Mouse (Mus musculus) cortical plate, adult 2 months (tissue): Measurements from ENCODE around the gene Txndc11.

Experiments used
- CTCF ChIP-seq: fragments of 200-500 bp; IDR thresholded peaks from 2 replicates; pipeline ENCODE4 v1.5.1; 2011; ENCODE audit warnings: mild to moderate bottlenecking, control low read depth, low read length; ENCODE audit not compliant: insufficient read depth; ENCODE audit errors: extremely low read depth
- POLR2A ChIP-seq: fragments of 200-500 bp; IDR thresholded peaks from 2 replicates; pipeline ENCODE4 v1.6.1; 2011; ENCODE audit warnings: mild to moderate bottlenecking, low read length, control low read depth; ENCODE audit not compliant: insufficient read depth; ENCODE audit errors: extremely low read depth

DNA sequence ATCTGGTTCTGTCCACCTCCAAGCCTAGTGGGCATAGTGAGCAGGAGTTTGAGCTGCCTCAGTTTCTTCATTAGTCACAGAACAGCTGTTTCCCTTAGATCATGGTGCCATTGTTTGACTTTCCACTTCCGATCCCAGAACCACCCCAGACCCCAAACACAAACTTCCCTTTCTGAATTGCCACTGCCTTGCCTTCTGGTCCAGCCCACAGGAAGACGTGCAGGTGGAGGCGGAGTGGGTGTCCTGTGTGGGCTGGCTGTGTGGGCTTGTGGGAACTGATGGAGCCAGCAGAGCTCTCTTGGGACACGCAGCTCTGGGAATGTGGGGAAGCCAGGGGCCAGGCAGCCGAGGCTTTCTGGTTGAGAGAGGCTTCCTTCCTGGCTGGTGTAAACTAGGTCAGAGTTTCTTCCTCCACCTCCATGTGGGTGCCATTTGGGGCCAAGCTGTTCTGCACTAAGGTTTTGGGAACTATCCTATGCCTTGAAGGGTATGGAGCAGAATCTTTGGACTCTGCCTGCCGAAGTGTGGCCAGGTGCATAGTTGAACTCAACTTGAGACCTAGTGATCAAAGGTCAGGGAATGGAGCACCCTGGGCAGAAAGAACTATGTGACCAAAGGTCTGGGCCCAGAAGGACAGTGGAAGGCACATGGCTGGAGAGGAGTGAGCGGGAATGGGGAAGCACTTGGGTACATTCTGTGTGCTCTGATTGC lies 64.6 kb downstream of the Txndc11 start:
- TF ChIP-seq POLR2A (no peak), CTCF (no peak)
